Mouse (Mus musculus): ENCODE measurements around the gene Hist1h4d. TPM values are rescaled to one million over a fixed set of nuclear protein-coding genes. Genes with fewer than 3 reads are reported as not detected.
"Not testable (repeated sequence)": the region's sequence is repeated elsewhere in the genome, so short reads cannot be mapped to it uniquely, and the experiment has no call there.

Hist1h4d gene
- total RNA-seq, 2 experiments from 2014 or later: 132 to 135 TPM

DNA sequence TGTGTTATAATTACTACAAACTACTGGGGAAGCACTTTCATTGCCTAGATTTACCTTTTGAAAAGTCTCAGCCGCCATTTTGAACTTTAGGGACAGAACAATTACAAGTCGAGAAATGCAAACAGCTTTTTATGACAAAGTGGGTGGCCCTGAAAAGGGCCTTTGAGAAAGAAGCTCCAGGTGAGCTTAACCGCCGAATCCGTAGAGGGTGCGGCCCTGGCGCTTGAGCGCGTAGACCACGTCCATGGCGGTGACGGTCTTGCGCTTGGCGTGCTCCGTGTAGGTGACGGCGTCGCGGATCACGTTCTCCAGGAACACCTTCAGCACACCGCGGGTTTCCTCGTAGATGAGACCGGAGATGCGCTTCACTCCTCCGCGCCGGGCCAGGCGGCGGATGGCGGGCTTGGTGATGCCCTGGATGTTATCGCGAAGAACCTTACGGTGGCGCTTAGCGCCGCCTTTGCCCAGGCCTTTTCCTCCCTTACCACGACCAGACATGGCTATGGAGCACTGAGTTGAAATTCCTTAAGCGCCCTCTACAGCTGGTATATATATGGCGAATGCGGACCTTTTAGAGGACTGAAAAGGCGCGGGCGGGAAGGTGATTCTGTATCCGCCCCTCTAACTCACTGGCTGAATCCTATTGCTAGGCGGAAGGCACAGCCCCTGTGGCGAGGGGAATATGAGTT lies 30.1 kb upstream of the Hist1h4d start, which contains the start of gene Hist1h4f:
Hist1h4f (minus strand) TSS at position 503 of the 689 bp plus-strand sequence.
- DNase-seq: peak; percentile 89

GRCm38 (mm10) chr13:23551931-23552914 lies 29.2 kb upstream of the Hist1h4d start:
- DNase-seq: no peak

GRCm38 (mm10) chr13:23552962-23553361 lies 28.4 kb upstream of the Hist1h4d start, which contains the start of gene Hist1h1d:
Gene Hist1h1d (plus strand): TSS chr13:23553262.
- no peak for DNase-seq

DNA sequence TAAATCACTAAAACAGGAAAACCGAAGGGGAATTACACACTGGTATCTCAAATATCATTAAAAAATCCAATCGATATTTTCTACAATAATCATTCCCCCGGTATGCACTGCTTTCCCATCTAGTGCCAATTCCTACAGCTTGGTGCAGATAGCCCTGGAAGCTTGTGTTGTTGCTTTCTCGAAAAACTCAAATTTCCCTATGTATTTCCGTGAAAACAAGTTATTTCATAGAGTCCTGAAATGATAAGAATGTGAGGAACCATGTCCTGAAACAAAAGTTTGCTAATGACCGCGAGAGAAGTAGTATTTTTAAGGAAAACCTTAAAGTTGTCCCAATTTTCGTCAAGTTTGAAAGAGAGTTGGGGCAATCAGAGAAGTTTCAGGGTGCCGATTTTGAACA lies 27.0 kb upstream of the Hist1h4d start:
- no peak for DNase-seq

GRCm38 (mm10) chr13:23554925-23555838 lies 26.2 kb upstream of the Hist1h4d start:
- peak; percentile 70 to 81 for DNase-seq

GRCm38 (mm10) chr13:23555839-23556416 lies 25.5 kb upstream of the Hist1h4d start:
- peak; percentile 47 to 59 for DNase-seq

GRCm38 (mm10) chr13:23556906-23557305 lies 24.5 kb upstream of the Hist1h4d start:
- no peak for DNase-seq

GRCm38 (mm10) chr13:23560699-23561098 lies 20.7 kb upstream of the Hist1h4d start:
- DNase-seq: not testable (repeated sequence)

DNA sequence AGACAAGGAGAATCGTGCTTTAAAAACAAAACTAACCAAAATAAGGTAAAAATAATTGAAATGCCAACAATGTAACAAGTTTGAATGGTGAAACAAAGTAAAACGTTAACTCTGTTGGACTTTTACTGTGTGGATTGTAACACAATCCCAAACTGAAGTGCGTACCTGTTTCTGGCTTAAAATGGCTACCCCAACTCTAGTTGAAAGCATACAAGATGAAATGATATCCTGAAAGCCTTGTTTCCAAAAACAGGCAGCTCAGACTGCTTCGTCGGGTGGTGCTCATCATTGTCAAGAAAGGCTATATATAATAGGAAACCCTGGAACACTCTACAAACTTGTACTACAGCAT lies 19.9 kb upstream of the Hist1h4d start:
- not testable (repeated sequence) for DNase-seq

DNA sequence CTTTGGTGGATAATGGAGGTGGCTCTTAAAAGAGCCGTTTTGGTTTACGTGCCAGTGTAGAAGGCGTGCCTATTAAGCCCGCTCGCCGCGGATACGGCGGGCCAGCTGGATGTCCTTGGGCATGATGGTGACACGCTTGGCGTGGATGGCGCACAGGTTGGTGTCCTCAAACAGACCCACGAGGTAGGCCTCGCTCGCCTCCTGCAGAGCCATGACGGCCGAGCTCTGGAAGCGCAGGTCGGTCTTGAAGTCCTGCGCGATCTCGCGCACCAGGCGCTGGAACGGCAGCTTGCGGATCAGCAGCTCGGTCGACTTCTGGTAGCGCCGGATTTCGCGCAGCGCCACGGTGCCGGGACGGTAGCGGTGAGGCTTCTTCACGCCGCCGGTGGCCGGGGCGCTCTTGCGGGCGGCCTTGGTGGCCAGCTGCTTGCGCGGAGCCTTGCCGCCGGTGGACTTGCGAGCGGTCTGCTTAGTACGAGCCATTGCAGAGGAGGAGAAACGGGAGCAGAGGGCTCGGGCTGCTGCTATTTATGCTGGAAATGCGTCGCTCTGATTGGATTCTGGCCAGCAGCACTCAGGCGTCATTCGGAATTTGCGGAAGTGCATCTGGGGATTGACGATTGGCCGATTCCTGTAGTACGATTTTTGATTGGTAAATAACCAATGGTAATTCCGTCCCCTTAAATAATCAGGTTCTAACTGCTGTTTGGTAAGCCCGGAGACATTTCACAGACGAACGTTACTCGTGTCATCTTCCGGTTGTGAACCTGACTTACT lies 19.3 kb upstream of the Hist1h4d start, which contains the start of gene Hist1h3e:
Hist1h3e (minus strand) TSS at position 487 of the 777 bp plus-strand sequence.
- DNase-seq: peak; percentile 93 to 95

- DNase-seq: no peak
Observed at GRCm38 (mm10) chr13:23562699-23563462, 18.5 kb upstream of the Hist1h4d start.

DNA sequence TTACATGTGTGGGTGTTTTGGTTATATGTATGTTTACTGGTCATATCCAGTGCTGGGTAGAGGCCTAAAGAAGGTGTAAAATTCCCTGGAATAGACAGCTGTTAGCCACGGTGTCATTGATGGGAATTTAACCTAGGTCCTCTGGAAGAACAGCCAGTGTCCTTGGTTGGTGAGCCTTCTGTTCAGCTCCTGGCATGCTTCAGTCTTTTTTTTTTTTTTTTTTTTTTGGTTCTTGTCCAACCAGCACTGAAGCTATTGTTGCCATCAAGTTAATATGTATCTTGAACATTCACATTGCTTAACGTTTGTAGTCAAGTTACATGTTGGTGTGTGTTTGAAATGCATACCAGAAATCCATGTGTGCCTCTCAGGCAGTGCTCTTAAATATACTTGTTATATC lies 16.9 kb upstream of the Hist1h4d start:
- DNase-seq: no peak

GRCm38 (mm10) chr13:23570261-23571021 lies 11.0 kb upstream of the Hist1h4d start:
- not testable (repeated sequence) for DNase-seq

DNA sequence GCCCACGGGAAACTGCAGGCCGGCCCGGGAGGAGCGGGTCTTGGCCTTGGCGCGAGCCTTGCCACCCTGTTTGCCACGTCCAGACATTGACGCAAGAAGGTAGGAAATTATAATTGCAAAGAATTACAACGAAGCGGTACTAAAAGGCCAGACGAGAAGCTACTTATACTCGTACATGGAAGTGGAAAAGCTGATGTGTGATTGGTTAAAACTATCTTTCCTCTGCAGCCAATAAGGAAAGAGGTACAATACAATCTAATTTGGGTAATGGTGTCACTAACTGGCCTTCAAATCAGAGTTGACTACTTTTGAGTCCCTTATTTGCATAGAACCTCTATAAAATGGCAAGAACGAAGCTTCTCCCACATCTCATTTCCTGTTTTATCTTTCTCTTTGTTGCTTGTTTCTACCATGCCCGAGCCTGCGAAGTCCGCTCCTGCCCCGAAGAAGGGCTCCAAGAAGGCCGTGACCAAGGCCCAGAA lies 10.3 kb upstream of the Hist1h4d start, which contains the start of the genes Hist1h2ae and Hist1h2bg:
Hist1h2ae (minus strand) TSS at position 199 of the 482 bp plus-strand sequence.
Hist1h2bg (plus strand) TSS at position 375 of the 482 bp plus-strand sequence.
- DNase-seq: peak; percentile 79

DNA sequence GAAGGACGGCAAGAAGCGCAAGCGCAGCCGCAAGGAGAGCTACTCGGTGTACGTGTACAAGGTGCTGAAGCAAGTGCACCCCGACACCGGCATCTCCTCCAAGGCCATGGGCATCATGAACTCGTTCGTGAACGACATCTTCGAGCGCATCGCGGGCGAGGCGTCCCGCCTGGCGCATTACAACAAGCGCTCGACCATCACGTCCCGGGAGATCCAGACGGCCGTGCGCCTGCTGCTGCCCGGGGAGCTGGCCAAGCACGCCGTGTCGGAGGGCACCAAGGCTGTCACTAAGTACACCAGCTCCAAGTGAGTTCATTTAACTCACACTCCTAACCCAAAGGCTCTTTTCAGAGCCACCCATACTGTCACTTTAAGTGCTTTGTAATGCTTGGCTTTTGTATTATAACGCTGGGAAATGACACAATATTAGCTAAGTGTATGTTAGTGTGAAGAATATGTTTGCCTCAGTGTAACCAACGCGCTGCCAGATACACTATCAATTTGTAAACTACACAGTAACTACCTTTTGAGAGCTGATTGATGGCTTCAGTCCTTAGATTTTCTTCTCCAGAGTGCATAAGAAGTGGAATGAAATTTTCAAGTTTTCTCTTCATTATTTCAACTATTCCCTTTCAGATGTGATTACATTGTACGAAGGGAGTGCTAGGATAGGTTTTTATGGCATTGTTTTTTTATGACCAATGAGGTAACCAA lies 9.7 kb upstream of the Hist1h4d start:
- not testable (repeated sequence) for DNase-seq

DNA sequence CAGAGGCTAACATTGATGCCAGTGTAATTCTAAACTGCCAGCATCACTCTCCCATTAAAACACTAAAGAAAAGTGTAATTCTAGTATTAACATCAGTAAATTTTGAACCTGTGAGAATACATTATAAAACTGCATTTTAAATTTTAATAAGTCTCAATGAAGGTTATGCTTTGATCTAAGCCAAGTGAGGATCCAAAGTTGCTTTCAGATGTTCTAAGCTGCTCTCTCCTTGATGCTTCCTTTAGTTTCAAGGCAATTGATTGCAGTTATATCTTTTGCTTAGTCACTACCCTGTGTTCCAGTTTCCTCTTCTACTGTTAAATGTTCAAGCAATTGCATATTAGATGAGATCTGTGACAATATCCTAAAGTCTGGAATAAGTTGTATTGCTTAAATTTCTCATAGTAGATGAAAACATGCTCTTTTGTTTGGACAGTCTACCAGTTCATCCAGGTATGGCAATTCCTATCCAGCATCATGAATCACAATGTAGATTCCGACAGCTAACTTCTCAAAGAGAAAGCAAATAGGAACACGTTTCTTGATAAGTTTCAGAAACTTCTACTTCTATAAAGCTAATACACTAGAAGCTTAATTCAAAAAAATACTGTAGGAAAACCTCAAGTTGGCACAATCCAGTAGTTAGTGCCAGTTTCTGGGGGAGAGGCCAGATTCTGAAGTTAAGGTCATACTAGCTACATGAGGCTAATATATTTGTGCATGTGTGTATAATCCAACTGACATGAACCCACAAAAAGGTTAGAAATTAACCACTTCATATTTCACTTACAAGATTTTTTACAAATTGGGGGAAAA lies 9.0 kb upstream of the Hist1h4d start:
- no peak for DNase-seq

Data from layer of hippocampus, postnatal 36 days (tissue).